Mouse (Mus musculus) left cerebral cortex, postnatal 36 days (tissue): Measurements from ENCODE around the gene Galnt16. TPM values are rescaled to one million over a fixed set of nuclear protein-coding genes. Genes with fewer than 3 reads are reported as not detected.

Source experiments
- DNase-seq, 2 experiments: peaks; one replicate each; pipeline ENCODE4 v3.0.0; 2021 to 2022; ENCODE audit warnings: low spot score in 2 of 2, mixed read lengths in 1 of 2
- intact Hi-C: fragments of 180-260 bp; cut with DNase I; formaldehyde crosslinking; loops from one replicate; pipeline ENCODE4 v1.15.1; 2025
- total RNA-seq, 2 experiments: library from RNA; stranded (reverse); gene quantifications; 2 replicates each; pipeline ENCODE4 v1.2.3; 2021

The Galnt16 gene
- 10 to 100 TPM; 85.7 to 87.4 TPM for total RNA-seq

DNA sequence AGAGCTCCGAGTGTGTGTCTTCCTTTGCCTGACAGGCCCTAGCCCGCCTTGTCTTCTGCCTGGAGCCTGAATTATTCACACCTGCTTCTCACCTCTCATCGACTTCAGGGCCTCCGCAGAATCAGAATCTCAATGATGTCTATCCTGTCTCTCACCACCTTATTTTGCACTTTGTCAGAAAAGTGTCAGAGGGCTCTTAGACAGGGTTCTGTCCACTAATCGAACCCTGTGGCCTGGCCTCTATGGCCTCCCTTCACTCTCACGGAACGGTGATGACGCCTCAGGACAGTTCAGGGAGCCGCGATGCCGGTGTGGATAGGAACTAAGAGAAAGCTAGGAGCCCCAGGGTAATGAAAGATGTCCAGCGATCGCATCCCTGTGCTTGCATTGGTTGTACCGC lies at the start of gene Galnt16:
Gene Galnt16, plus strand, starts transcription at position 301 of the 400 bp plus-strand sequence.
- DNase-seq, result no peak
- intact Hi-C loops, result loop anchor here (2.0 kb wide), 1 partner anchor 59 kb away; no protein-coding TSS in a partner anchor

DNA sequence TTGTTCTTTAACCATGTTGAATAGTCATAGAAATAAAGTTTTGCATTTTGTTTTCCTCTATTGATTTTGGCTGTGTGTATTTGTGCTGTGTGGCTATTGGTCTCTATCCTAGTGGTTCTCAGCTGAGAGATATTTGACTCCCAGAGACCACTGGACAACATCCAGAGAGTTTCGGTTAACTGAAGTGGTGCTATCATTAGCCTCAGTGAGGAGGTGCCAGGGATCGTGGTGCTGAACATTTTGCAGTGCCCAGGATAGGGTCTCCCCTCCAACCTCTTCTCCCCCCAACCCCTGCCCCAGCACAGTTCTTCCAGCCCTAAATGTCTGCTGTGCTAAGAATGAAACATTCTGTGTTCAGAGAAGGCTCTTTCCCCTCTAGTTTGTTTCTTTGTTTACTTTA lies 47.9 kb upstream of the Galnt16 start:
- intact Hi-C loops, result no loop called here
- DNase-seq, result no peak

DNA sequence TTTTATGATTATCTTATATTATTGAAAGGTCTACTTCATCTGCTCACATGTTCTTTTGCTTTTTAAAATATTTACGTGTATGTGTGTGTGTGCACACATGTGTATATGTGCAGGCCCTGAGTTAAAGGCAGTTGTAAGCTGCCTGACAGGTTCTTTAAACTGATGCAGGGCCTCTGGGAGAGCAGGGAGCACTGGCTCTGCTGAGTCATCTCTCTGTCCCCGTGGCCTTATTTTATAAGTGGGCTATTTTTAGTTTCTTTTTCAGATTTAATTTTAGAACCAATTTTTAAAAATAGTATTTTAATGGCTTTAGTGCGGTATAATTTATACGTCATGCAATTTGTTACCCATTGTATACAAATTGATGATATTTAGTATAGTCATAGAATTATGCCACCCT lies 46.2 kb upstream of the Galnt16 start:
- intact Hi-C loops, result no loop called here
- DNase-seq, result no peak

DNA sequence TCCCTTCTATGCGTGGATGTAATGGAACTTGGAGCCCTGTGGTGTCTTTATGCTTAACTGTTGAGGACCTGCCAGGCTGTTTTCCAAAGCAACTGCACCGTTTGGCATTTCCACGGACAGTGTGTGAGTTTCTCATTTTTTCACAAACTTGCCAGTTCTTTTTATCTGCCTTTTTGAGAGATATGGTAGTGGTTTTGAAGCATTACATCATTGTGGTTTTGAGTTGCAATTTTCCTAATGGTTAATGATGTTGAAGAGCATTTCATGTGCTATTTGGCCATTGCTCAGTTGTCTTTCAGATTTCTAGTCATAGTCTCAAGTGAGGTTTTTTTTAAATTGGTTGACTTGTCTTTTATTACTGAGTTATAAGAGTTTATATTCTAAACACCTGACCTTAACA lies 44.3 kb upstream of the Galnt16 start:
- intact Hi-C loops, result no loop called here
- no peak for DNase-seq

DNA sequence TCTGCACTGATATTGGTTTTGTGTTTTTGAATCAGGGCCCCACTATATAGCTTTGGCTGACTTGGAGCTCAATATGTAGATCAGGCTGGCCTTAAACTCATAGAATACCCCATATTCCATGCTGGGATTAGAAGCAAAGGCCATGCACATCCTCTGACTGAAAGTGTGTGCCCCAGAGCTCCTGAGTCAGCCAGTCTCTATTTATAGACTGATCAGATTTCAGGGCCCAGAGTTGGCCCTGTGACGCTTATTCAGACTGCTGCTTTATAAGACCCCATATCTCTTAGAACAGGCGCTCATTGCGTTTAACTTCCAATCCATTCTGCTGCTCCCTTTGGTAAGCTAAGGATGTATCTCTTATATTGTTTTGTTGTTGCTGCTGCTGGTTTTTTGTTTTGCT lies 38.1 kb upstream of the Galnt16 start:
- intact Hi-C loops, result no loop called here
- DNase-seq, result no peak

DNA sequence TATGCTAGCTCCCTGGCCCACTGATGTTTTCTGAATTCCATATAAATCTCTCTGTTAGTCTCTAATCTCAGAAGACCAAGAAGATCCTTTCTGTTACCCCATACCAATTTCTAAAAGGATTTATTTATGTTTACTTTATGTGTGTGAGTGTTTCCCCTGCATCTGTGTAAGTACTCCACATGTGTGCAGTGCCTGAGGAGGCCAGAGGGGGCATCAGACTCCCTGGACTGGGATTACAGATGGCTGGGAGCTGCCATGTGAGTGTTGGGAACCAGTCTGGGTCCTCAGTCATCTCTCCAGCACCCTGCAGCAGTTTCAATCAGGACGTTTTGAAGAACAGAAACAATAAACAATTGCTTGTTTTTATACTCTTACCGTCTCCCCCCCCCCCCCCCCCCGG lies 34.7 kb upstream of the Galnt16 start:
- intact Hi-C loops, result no loop called here
- DNase-seq, result no peak

DNA sequence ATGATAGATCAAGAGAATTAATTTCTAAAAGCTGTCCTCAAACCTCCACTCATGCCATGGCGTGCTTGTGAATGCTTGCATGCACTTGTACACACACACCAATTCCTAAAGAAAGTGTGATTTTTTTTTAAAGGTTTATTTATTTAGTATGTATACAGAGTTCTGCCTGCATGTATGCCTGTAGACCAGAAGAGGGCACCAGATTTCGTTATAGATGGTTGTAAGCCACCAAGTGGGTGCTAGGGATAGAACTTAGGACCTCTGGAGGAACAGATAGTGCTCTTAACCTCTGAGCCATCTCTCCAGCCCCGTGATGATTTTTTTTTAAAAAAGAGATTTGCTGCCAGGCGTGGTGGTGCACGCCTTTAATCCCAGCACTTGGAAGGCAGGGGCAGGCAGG lies 24.8 kb upstream of the Galnt16 start:
- DNase-seq, result no peak
- intact Hi-C loops, result loop anchor here (10.0 kb wide), 1 partner anchor 181 kb away; no protein-coding TSS in a partner anchor

DNA sequence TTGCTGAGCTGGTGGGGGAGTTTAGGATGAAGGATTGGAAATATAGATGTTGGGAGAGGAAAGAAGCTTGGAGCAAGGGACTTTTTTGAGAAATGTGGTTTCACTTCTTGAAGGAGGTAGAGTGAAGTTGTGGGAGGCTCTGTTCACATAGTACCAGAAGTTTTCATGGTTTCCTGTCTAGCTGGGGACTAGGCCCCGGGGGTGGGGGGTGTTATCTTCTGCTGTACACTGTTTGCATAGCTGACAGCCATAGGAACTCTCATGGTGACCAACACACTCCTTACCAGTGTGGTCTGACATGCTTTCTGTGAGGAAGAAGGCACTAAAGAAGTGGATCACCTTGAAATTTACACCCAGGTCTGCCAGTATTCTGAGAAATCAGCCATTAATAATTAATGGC lies 22.4 kb upstream of the Galnt16 start:
- no peak for DNase-seq
- intact Hi-C loops, result loop anchor here (10.0 kb wide), 1 partner anchor 179 kb away; no protein-coding TSS in a partner anchor

DNA sequence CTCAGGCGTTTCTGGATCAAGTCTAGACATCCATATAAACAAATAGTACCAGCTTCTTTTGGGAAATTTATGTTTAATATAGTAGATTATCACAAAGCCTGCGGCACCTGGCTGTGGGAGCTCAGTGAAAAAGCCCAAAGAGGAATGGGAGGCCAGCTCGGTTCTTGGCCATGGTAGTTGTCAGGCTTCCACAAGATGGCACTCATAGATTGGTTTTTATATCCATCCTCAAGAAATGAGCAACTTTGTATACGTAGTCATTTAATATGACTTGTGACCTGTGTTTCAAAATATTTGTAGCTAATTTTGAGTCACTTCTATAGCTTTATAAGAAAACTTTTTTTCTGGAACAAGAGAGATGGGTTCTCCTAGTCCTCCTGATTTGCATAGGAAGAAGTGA lies 19.7 kb upstream of the Galnt16 start:
- DNase-seq, result no peak
- intact Hi-C loops, result loop anchor here (10.0 kb wide), 1 partner anchor 176 kb away; no protein-coding TSS in a partner anchor

DNA sequence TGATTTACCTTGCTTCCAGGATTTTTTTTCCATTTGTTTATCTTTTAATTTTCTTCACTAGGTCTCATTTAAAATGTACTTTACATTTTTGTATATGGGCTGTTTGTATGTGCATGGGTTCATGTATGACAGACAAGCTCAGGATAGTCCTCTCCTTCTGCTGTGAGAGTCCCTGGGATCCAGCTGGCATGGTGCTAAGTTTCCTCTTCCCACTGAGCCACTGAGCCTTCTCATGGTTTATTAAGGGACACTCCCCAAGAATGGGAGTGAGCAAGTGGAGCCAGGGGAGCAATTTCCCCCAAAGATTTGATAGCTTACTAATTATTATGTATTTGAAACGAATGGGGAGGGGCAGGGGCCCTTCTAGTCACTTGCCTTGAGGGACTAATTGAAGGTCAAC lies 17.6 kb upstream of the Galnt16 start:
- intact Hi-C loops, result no loop called here
- no peak for DNase-seq

DNA sequence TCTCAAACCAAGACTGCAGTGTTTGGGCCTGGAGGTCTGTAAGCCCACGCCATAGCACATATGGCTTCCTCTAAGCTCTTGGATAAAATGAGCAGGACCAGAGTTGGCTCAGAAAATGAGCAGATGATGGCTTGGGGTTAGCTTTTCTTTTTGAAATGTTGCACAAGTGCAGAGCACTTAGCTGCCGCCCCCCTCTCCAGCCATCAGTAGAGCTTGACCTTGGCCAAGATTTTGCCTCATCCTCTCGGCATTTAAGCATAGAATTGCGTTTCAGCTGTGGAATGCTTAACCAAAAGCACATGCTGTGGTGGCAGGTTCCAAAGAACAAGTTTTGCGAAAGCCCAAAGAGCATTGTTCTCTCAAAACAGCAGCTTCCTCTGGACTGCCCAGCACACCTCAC lies 13.4 kb upstream of the Galnt16 start:
- intact Hi-C loops, result no loop called here
- no peak for DNase-seq

DNA sequence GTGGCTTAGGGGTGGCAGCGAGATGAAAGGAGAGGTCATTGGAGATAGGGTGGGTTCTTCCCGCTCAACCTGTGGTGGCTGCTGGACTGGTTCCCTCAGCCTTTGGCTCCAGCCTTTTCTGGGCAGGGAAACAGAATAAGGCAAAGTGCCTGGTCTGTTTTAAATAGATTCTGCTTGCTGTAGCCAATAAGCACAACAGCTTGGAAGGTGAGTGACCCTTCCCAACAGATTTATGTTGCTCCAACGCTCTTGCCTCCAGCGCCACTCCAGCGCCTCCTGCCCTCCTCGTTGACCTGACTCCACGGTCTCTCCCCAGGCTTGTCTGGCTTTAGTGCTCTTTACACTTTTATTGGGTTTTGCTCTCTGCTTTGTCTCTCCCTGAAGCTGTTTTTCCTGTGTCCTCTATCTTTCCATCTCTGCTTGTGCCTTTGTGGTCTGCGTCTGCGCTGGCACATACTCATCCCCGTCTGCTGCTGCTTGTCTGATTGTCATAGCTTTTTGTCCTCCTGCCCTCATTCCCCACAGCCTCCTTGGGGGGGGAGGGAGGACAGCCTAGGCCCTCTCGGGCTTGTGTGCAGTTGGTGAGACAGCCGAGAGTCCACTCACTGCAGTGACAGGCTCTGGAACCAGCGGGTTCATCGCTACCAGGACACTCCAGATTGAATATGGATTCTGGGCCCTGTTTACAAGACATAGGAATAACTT lies 10.9 kb upstream of the Galnt16 start:
- DNase-seq, result no peak
- intact Hi-C loops, result no loop called here

DNA sequence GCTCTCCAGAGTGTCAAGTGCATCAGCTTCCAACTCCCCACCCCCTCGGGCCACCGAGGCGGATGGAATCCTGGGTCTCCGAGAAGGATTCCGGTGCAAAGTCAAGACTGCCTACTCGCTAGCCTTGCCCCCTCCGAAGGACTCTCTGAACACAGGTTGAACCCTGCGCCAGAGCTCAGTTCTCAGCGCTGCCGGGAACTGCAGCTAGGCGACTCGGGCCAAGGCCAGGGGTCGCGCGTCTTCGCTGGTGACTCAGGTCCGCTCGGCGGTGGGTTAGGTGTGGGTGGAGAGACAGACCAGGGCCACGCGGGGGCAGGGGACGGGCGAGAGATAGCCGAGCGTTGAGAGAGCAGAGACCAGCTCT lies 298 bp downstream of the Galnt16 start:
- peak in 1 of 2 experiments; percentile 35 for DNase-seq
- intact Hi-C loops, result loop anchor here (2.0 kb wide), 1 partner anchor 58 kb away; no protein-coding TSS in a partner anchor

DNA sequence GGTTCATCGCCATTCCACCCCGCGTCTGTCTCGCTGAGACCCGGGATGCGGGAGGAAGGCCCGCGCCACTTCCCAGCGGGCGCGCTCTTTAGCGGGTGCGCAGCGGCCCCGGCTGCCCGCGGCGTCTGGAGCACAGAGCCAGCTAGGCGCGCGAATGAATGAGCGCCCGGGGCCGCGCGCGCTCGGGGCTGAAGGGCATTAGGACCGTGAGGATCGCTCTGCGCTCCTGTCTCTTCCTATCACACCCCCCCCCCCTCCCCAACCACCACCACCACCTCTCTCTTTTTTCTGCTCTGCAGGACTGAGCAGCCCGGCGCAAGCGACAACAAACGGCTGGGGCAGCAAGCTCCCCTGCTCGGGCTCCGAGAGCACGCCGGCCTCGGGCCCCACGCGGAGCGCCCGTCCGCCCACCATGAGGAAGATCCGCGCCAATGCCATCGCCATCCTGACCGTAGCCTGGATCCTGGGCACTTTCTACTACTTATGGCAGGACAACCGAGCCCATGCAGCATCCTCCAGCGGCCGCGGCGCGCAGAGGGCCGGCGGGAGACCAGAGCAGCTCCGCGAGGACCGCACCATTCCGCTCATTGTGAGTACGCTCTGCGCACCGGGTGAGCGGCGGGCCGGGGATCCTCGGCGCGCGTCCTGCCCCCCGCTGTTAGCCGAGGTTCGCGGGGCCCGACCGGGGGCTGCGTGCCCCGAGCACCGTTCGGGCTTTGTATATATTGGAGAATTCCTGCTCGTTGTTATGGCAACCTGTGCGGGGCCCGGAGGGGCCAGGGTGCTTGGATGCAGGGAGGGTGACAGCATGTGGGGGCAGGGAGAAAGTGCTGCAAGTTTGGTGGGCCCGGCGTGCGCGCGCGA lies 912 bp downstream of the Galnt16 start:
- intact Hi-C loops, result loop anchor here (2.0 kb wide), 1 partner anchor 58 kb away; no protein-coding TSS in a partner anchor
- peak; percentile 52 to 65 for DNase-seq

DNA sequence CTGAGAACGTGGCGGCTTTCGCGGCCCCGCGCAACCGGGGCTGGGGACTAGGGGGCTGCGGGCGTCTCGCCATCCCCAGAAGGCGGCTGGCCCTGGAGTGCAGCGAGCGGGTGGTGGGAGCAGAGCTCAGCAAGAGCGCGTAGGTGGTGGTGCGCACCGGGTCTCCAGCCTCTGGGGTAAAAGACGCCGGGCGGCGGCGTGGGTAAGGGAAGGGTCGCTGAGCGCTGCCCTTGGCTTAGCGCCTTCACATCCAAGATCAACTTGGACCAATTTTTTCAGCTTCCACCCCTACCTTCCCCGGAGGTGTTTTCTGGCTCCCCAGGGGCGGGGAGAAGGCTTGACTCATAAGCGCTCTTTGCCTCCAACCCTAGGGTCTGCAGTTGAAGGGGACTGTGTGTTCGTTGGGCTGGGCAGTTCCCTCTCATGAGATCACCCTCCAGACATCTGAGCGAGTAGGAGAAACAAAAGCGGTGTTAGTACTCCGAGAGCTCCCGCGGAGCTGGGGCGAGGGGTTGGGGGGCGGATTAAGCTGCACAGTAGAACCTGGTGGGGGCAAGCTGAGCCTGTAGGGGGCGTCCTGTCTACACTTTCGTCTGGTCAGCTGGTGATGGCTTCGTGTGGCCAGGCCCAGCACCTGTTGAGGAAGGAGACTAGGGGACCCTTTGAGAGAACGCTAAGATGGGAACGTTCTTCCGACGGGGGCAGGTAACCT lies 1.7 kb downstream of the Galnt16 start:
- DNase-seq, result peak; percentile 52 to 61
- intact Hi-C loops, result loop anchor here (2.0 kb wide), 1 partner anchor 57 kb away; no protein-coding TSS in a partner anchor

DNA sequence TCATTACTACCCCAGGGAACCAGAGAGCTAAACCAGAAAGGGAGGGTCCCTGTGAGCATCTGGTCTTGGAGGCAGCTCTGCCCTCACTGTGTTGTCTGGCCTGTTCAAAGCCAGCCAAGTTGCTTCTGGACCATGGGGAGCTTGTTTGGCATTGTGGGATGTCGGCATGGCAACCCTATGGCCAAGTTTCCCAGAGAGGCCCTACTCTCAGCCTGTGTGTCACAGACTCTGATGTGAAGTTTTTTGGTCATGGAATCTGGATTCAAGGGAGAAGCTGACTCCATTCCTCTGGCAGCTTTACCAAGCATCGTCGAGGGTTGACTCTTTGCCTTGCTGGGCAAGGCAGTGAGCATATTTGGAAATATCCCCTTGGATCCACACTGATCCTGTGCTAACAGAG lies 3.9 kb downstream of the Galnt16 start:
- intact Hi-C loops, result no loop called here
- DNase-seq, result no peak

DNA sequence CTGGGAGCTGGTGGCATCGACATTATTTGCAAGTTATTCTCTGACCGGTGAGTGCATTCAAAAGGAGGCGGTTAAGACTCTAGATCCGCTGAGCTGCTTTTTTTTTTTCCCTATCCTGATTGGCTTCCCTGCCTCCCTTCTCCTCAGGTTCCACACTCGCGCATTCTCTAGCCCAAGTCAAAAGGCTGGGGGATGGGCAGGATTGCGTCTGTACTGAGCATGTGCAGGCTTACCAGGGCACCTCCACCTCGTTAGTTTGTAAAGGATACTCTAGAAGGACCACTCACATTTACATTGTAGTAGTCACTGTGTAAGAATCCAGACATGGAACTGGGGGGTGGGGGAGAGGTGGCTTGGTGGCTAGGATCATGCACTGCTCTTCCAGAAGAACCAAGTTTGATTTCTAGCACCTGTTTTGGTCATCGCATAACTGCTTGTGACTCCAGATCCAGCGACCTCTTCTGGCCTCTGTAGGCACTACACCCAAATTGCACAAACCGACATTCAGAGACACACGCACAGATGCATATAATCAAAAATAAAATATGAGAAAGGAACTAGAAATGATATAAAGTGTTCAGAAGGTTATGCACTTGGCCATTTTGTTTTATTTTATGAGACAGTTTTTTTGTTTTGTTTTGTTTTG lies 6.3 kb downstream of the Galnt16 start:
- intact Hi-C loops, result no loop called here

DNA sequence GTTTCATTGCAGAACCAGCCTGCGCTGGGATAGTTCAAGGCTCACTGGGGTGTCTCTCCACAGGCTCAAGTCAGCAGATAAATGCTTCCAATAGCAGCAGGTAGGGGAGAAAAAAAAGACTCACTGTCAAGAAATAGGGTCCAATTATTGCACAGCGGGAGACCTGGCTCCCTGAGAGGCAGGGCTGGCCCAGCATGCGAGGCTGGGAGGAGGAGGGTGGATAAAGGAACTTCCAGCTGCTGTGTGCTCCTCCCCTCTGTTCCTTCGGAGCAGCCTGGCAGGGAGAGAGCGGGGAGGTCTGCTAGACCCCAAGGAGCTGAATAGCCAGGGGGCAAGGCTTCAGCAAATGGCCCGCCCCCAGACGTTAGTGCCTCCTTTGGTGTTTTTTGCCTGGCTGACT lies 7.4 kb downstream of the Galnt16 start:
- DNase-seq, result no peak

More for the DNA sequence above, 6.3 kb downstream of the Galnt16 start:
- DNase-seq, result no peak

DNA sequence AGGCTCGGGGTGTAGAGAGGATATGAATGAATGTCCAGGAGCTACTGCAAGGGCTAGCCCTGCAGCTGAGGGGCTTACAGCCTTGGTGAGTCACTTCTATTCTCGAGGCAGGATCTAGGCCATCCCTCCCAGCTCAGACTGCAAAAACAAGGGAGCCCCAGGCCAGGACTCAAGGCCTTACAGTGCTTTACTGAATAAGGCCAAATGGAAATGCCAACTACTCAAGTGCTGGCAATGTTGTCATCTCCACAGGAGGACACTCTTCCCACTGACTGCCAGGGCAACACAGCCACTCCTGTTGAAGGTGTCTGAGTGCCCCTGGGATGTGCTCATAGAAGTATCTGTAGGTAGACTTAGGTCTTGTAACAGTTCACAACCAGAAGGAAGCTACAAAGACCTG lies 8.4 kb downstream of the Galnt16 start:
- no peak for DNase-seq
- intact Hi-C loops, result no loop called here

More for the DNA sequence above, 7.4 kb downstream of the Galnt16 start:
- intact Hi-C loops, result no loop called here
